Mouse (Mus musculus) hindlimb bud, embryonic 11.5 days (tissue): ENCODE results near the gene Frem2.

Source experiments
- DNase-seq: peaks from one replicate; pipeline ENCODE4 v3.0.0-alpha.2; 2012; ENCODE audit warnings: low read depth, low spot score; ENCODE audit errors: extremely low spot score

The Frem2 gene

GRCm38 (mm10) chr3:53558230-53558629 lies 98.9 kb downstream of the Frem2 start:
- DNase-seq: no peak

GRCm38 (mm10) chr3:53557388-53558214 lies 99.6 kb downstream of the Frem2 start:
- DNase-seq: no peak

GRCm38 (mm10) chr3:53555031-53555952 lies 101.9 kb downstream of the Frem2 start:
- DNase-seq: no peak

GRCm38 (mm10) chr3:53552691-53553090 lies 104.5 kb downstream of the Frem2 start:
- DNase-seq: no peak

- DNase-seq: no peak
Measured at GRCm38 (mm10) chr3:53532091-53532490, 125.1 kb downstream of the Frem2 start.

- DNase-seq: no peak
Measured at GRCm38 (mm10) chr3:53530305-53530704, 126.8 kb downstream of the Frem2 start.

- peak; percentile 35 for DNase-seq
Measured at GRCm38 (mm10) chr3:53525737-53526136, 131.4 kb downstream of the Frem2 start.

- DNase-seq: no peak
Measured at GRCm38 (mm10) chr3:53522794-53523193, 134.4 kb downstream of the Frem2 start.

GRCm38 (mm10) chr3:53514221-53515065 lies 142.7 kb downstream of the Frem2 start:
- no peak for DNase-seq

GRCm38 (mm10) chr3:53513096-53513495 lies 144.1 kb downstream of the Frem2 start:
- no peak for DNase-seq

GRCm38 (mm10) chr3:53502428-53502827 lies 154.7 kb downstream of the Frem2 start:
- no peak for DNase-seq

- DNase-seq: no peak
Measured at GRCm38 (mm10) chr3:53498351-53498905, 158.7 kb downstream of the Frem2 start.

GRCm38 (mm10) chr3:53488353-53488752 lies 168.8 kb downstream of the Frem2 start, which contains the start of gene Stoml3:
Stoml3 (plus strand) TSS chr3:53488653.
- no peak for DNase-seq

- DNase-seq: no peak
Measured at GRCm38 (mm10) chr3:53486996-53487576, 170.1 kb downstream of the Frem2 start.

GRCm38 (mm10) chr3:53486561-53486960 lies 170.6 kb downstream of the Frem2 start:
- no peak for DNase-seq

GRCm38 (mm10) chr3:53483414-53484059 lies 173.6 kb downstream of the Frem2 start:
- no peak for DNase-seq

- DNase-seq: no peak
Measured at GRCm38 (mm10) chr3:53478419-53479046, 178.6 kb downstream of the Frem2 start.

GRCm38 (mm10) chr3:53477468-53477867 lies 179.7 kb downstream of the Frem2 start:
- no peak for DNase-seq

GRCm38 (mm10) chr3:53475889-53476288 lies 181.3 kb downstream of the Frem2 start:
- DNase-seq: no peak
